Mouse (Mus musculus) embryo, embryonic 11.5 days (tissue): ENCODE data around the gene Mlip.

ENCODE experiments used
- DNase-seq: peaks from one replicate; pipeline ENCODE4 v3.0.0-alpha.2; 2012; ENCODE audit warnings: low read depth, low spot score

Gene Mlip

GRCm38 (mm10) chr9:77347704-77348103 is 5.1 kb downstream of the Mlip start:
- no peak for DNase-seq

- no peak for DNase-seq
Observed at GRCm38 (mm10) chr9:77344318-77344717, 8.5 kb downstream of the Mlip start.

GRCm38 (mm10) chr9:77340159-77340862 is 12.5 kb downstream of the Mlip start:
- no peak for DNase-seq

GRCm38 (mm10) chr9:77339571-77340148 is 13.1 kb downstream of the Mlip start:
- DNase-seq = no peak

- DNase-seq = no peak
Observed at GRCm38 (mm10) chr9:77335370-77335769, 17.4 kb downstream of the Mlip start.

- DNase-seq = no peak
Observed at GRCm38 (mm10) chr9:77318346-77318745, 34.4 kb downstream of the Mlip start.

GRCm38 (mm10) chr9:77310548-77310947 is 42.2 kb downstream of the Mlip start:
- no peak for DNase-seq

- DNase-seq = no peak
Observed at GRCm38 (mm10) chr9:77305417-77305816, 47.4 kb downstream of the Mlip start.

GRCm38 (mm10) chr9:77302340-77302739 is 50.4 kb downstream of the Mlip start:
- DNase-seq = no peak

GRCm38 (mm10) chr9:77287958-77288357 is 64.8 kb downstream of the Mlip start:
- no peak for DNase-seq

- DNase-seq = no peak
Observed at GRCm38 (mm10) chr9:77279371-77279770, 73.4 kb downstream of the Mlip start.

- no peak for DNase-seq
Observed at GRCm38 (mm10) chr9:77278055-77278454, 74.7 kb downstream of the Mlip start.

- DNase-seq = no peak
Observed at GRCm38 (mm10) chr9:77277270-77277669, 75.5 kb downstream of the Mlip start.

- no peak for DNase-seq
Observed at GRCm38 (mm10) chr9:77276451-77277154, 76.2 kb downstream of the Mlip start.

GRCm38 (mm10) chr9:77272727-77273126 is 80.0 kb downstream of the Mlip start:
- DNase-seq = no peak

- DNase-seq = no peak
Observed at GRCm38 (mm10) chr9:77265268-77266017, 87.3 kb downstream of the Mlip start.

GRCm38 (mm10) chr9:77259052-77259451 is 93.7 kb downstream of the Mlip start:
- no peak for DNase-seq

- DNase-seq = no peak
Observed at GRCm38 (mm10) chr9:77258265-77258664, 94.5 kb downstream of the Mlip start.

GRCm38 (mm10) chr9:77254514-77254913 is 98.3 kb downstream of the Mlip start:
- no peak for DNase-seq

- no peak for DNase-seq
Observed at GRCm38 (mm10) chr9:77252761-77253160, 100.0 kb downstream of the Mlip start.

- DNase-seq = no peak
Observed at GRCm38 (mm10) chr9:77252134-77252533, 100.6 kb downstream of the Mlip start.

GRCm38 (mm10) chr9:77251511-77252112 is 101.2 kb downstream of the Mlip start:
- no peak for DNase-seq
